Mouse (Mus musculus): ENCODE results near the gene Tmprss6. TPM values are rescaled to one million over a fixed set of nuclear protein-coding genes. Genes with fewer than 3 reads are reported as not detected.

The Tmprss6 gene
- polyA plus RNA-seq, 1 experiment from 2014 or later = 0.53 TPM

- no peaks in the 10 kb centered on the region for H3K4me1 ChIP-seq
- H3K36me3 ChIP-seq = no peaks in the 10 kb centered on the region
- no peak overlapping the region for H3K4me2 ChIP-seq
- no peaks in the 10 kb centered on the region for H3K9me3 ChIP-seq
- 71% methylated on average over 2 of the region's 2 CpGs for WGBS
- H3K27me3 ChIP-seq = 0 out of 2 replicates have a peak, but pooled peaks cover 6% of the 10 kb centered on the region
- no peak overlapping the region for H3K9ac ChIP-seq
- no peak overlapping the region for H3K27ac ChIP-seq
- no peak overlapping the region for H3K4me3 ChIP-seq
- ATAC-seq (ENCODE audit: insufficient number of reproducible peaks, insufficient read depth, low FRiP score, low TSS enrichment, low read depth) = no peak
These were observed 5.5 kb downstream of the Tmprss6 start for GRCm38 (mm10) chr15:78462981-78463380.

- H3K27me3 ChIP-seq = 0 out of 2 replicates have a peak, but pooled peaks cover 6% of the 10 kb centered on the region
- ATAC-seq (ENCODE audit: insufficient number of reproducible peaks, insufficient read depth, low FRiP score, low TSS enrichment, low read depth) = no peak
- H3K4me1 ChIP-seq = peaks cover 12% of the 10 kb centered on the region
- no peak overlapping the region for H3K4me2 ChIP-seq
- H3K27ac ChIP-seq = no peak overlapping the region
- H3K9ac ChIP-seq = 0 out of 2 replicates have a peak overlapping the region, but pooled peaks have one; percentile 36
- H3K4me3 ChIP-seq = no peak overlapping the region
- 77% methylated on average over 10 of the region's 10 CpGs for WGBS
- no peaks in the 10 kb centered on the region for H3K36me3 ChIP-seq
- no peaks in the 10 kb centered on the region for H3K9me3 ChIP-seq
These were observed 11.2 kb downstream of the Tmprss6 start for GRCm38 (mm10) chr15:78457193-78457592.

- Histone ChIP-seq H3K36me3 (no peaks in the 10 kb centered on the region), H3K27me3 (no peaks in the 10 kb centered on the region), H3K4me1 (peaks cover 17% of the 10 kb centered on the region), H3K9ac (no peak overlapping the region), H3K9me3 (no peaks in the 10 kb centered on the region), H3K27ac (0 out of 2 replicates have a peak overlapping the region, but pooled peaks have one; percentile 33), H3K4me3 (no peak overlapping the region), H3K4me2 (no peak overlapping the region)
- WGBS = 30% methylated on average over 7 of the region's 7 CpGs
- no peak for ATAC-seq (ENCODE audit: insufficient number of reproducible peaks, insufficient read depth, low FRiP score, low TSS enrichment, low read depth)
These were observed 12.4 kb downstream of the Tmprss6 start for GRCm38 (mm10) chr15:78456051-78456450.

- Histone ChIP-seq H3K27me3 (no peaks in the 10 kb centered on the region), H3K4me1 (peaks cover 17% of the 10 kb centered on the region), H3K9me3 (no peaks in the 10 kb centered on the region), H3K36me3 (no peaks in the 10 kb centered on the region), H3K4me3 (no peak overlapping the region), H3K9ac (0 out of 2 replicates have a peak overlapping the region, but pooled peaks have one; percentile 17), H3K4me2 (no peak overlapping the region), H3K27ac (no peak overlapping the region)
- no peak for ATAC-seq (ENCODE audit: insufficient number of reproducible peaks, insufficient read depth, low FRiP score, low TSS enrichment, low read depth)
- 77% methylated on average over 4 of the region's 4 CpGs for WGBS
These were observed 13.3 kb downstream of the Tmprss6 start for GRCm38 (mm10) chr15:78455168-78455567.

GRCm38 (mm10) chr15:78452929-78453328, 15.5 kb downstream of the Tmprss6 start:
- H3K9me3 ChIP-seq = no peaks in the 10 kb centered on the region
- no peak for ATAC-seq (ENCODE audit: insufficient number of reproducible peaks, insufficient read depth, low FRiP score, low TSS enrichment, low read depth)
- peaks cover 17% of the 10 kb centered on the region for H3K4me1 ChIP-seq
- H3K27me3 ChIP-seq = no peaks in the 10 kb centered on the region
- H3K4me2 ChIP-seq = no peak overlapping the region
- no peak overlapping the region for H3K4me3 ChIP-seq
- 76% methylated on average over 3 of the region's 3 CpGs for WGBS
- H3K9ac ChIP-seq = no peak overlapping the region
- no peaks in the 10 kb centered on the region for H3K36me3 ChIP-seq
- H3K27ac ChIP-seq = no peak overlapping the region

- no peak overlapping the region for H3K4me3 ChIP-seq
- H3K27ac ChIP-seq = no peak overlapping the region
- no peak overlapping the region for H3K4me2 ChIP-seq
- peak overlapping the region; percentile 7; the same call in 1 of the 2 replicates for H3K9ac ChIP-seq
- WGBS = 63% methylated on average over 2 of the region's 2 CpGs
- H3K36me3 ChIP-seq = no peaks in the 10 kb centered on the region
- peaks cover 14% of the 10 kb centered on the region for H3K4me1 ChIP-seq
- no peaks in the 10 kb centered on the region for H3K9me3 ChIP-seq
- ATAC-seq (ENCODE audit: insufficient number of reproducible peaks, insufficient read depth, low FRiP score, low TSS enrichment, low read depth) = no peak
- H3K27me3 ChIP-seq = no peaks in the 10 kb centered on the region
These were observed 17.2 kb downstream of the Tmprss6 start for GRCm38 (mm10) chr15:78451201-78451600.

- no peak overlapping the region for H3K4me3 ChIP-seq
- H3K36me3 ChIP-seq = no peaks in the 10 kb centered on the region
- H3K4me2 ChIP-seq = no peak overlapping the region
- H3K4me1 ChIP-seq = peaks cover 6% of the 10 kb centered on the region
- no peak overlapping the region for H3K9ac ChIP-seq
- H3K27me3 ChIP-seq = no peaks in the 10 kb centered on the region
- H3K27ac ChIP-seq = no peak overlapping the region; the same call in 1 of the 2 replicates
- WGBS = 88% methylated on average over 6 of the region's 6 CpGs
- no peaks in the 10 kb centered on the region for H3K9me3 ChIP-seq
- no peak for ATAC-seq (ENCODE audit: insufficient number of reproducible peaks, insufficient read depth, low FRiP score, low TSS enrichment, low read depth)
These were observed 18.0 kb downstream of the Tmprss6 start for GRCm38 (mm10) chr15:78450419-78450768.

- Histone ChIP-seq H3K4me1 (peaks cover 5% of the 10 kb centered on the region; the same call in 1 of the 2 replicates), H3K27ac (peak overlapping the region; percentile 34; the same call in 1 of the 2 replicates), H3K27me3 (no peaks in the 10 kb centered on the region), H3K4me3 (no peak overlapping the region), H3K9me3 (no peaks in the 10 kb centered on the region), H3K36me3 (no peaks in the 10 kb centered on the region), H3K4me2 (no peak overlapping the region), H3K9ac (no peak overlapping the region)
- WGBS = 30% methylated on average over 7 of the region's 7 CpGs
- ATAC-seq (ENCODE audit: insufficient number of reproducible peaks, insufficient read depth, low FRiP score, low TSS enrichment, low read depth) = no peak
These were observed 18.6 kb downstream of the Tmprss6 start for GRCm38 (mm10) chr15:78449694-78450418.

GRCm38 (mm10) chr15:78449131-78449530, 19.3 kb downstream of the Tmprss6 start:
- 69% methylated on average over 6 of the region's 6 CpGs for WGBS
- Histone ChIP-seq H3K27me3 (no peaks in the 10 kb centered on the region), H3K9ac (0 out of 2 replicates have a peak overlapping the region, but pooled peaks have one; percentile 16), H3K4me2 (no peak overlapping the region), H3K4me1 (peaks cover 5% of the 10 kb centered on the region; the same call in 1 of the 2 replicates), H3K9me3 (no peaks in the 10 kb centered on the region), H3K27ac (peak overlapping the region; percentile 34; the same call in 1 of the 2 replicates), H3K36me3 (no peaks in the 10 kb centered on the region), H3K4me3 (no peak overlapping the region)
- ATAC-seq (ENCODE audit: insufficient number of reproducible peaks, insufficient read depth, low FRiP score, low TSS enrichment, low read depth) = no peak

GRCm38 (mm10) chr15:78447746-78448535, 20.5 kb downstream of the Tmprss6 start:
- Histone ChIP-seq H3K4me2 (peak overlapping the region; percentile 68), H3K27me3 (no peaks in the 10 kb centered on the region), H3K4me3 (peak overlapping the region; percentile 40), H3K4me1 (peaks cover 5% of the 10 kb centered on the region; the same call in 1 of the 2 replicates), H3K36me3 (no peaks in the 10 kb centered on the region), H3K9me3 (no peaks in the 10 kb centered on the region), H3K9ac (peak overlapping the region; percentile 67), H3K27ac (peak overlapping the region; percentile 92)
- no peak for ATAC-seq (ENCODE audit: insufficient number of reproducible peaks, insufficient read depth, low FRiP score, low TSS enrichment, low read depth)
- WGBS = 1% methylated on average over 22 of the region's 22 CpGs

- Histone ChIP-seq H3K9ac (peak overlapping the region; percentile 16; the same call in 1 of the 2 replicates), H3K27me3 (no peaks in the 10 kb centered on the region), H3K4me3 (no peak overlapping the region), H3K9me3 (no peaks in the 10 kb centered on the region), H3K27ac (no peak overlapping the region), H3K4me2 (no peak overlapping the region), H3K4me1 (peaks cover 5% of the 10 kb centered on the region; the same call in 1 of the 2 replicates), H3K36me3 (peaks cover 5% of the 10 kb centered on the region; the same call in 1 of the 2 replicates)
- no peak for ATAC-seq (ENCODE audit: insufficient number of reproducible peaks, insufficient read depth, low FRiP score, low TSS enrichment, low read depth)
- 43% methylated on average over 7 of the region's 7 CpGs for WGBS
These were observed 21.3 kb downstream of the Tmprss6 start for GRCm38 (mm10) chr15:78447121-78447520.

All from embryonic facial prominence, embryonic 13.5 days (tissue).